Mouse (Mus musculus): ENCODE data around the gene Dnajb4. TPM values are rescaled to one million over a fixed set of nuclear protein-coding genes. Genes with fewer than 3 reads are reported as not detected.

The Dnajb4 gene
- total and polyA plus RNA-seq, 2 experiments from 2014 or later = 39.7 to 41.5 TPM

DNA sequence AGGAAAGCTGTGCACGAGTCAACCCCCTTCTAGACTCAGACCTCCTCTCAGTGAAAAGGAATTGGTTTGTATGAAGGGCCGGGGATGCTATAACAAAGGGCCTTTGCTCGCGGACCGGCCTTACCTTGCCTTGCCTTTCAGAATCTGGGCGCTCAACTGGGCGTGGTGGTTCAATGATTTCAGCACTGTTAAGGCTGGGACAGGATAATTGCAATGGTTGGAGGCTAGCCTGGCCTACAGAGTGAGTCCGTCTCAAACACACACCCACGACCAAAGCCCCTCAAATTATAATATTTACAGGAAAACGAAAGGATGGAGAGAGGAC lies 44.0 kb downstream of the Dnajb4 start, which contains the start of gene Gipc2:
Gipc2 (minus strand) TSS at position 132 of the 325 bp plus-strand sequence.
- Histone ChIP-seq H3K9me3 (ENCODE audit: low read length) (no peaks in the 10 kb centered on the region), H3K4me1 (ENCODE audit: insufficient read depth) (no peaks in the 10 kb centered on the region), H3K9ac (peak within 1 kb of the TSS; percentile 67), H3K4me2 (ENCODE audit: low read depth) (peak within 1 kb of the TSS; percentile 91), H3K27ac (ENCODE audit: low read depth, low read length) (peak within 1 kb of the TSS; percentile 69), H3K36me3 (ENCODE audit: insufficient read depth) (no peaks in the 10 kb centered on the region), H3K4me3 (ENCODE audit: low read depth, low read length) (peak within 1 kb of the TSS; percentile 51), H3K27me3 (ENCODE audit: insufficient read depth, low read length) (no peaks in the 10 kb centered on the region)
- DNase-seq = no peak
- WGBS = 5% methylated on average over 10 of the region's 10 CpGs
- no peak for TF ChIP-seq CTCF (IDR thresholded peaks at IDR 0.05; ENCODE audit: low read depth)
- no peak for ATAC-seq

DNA sequence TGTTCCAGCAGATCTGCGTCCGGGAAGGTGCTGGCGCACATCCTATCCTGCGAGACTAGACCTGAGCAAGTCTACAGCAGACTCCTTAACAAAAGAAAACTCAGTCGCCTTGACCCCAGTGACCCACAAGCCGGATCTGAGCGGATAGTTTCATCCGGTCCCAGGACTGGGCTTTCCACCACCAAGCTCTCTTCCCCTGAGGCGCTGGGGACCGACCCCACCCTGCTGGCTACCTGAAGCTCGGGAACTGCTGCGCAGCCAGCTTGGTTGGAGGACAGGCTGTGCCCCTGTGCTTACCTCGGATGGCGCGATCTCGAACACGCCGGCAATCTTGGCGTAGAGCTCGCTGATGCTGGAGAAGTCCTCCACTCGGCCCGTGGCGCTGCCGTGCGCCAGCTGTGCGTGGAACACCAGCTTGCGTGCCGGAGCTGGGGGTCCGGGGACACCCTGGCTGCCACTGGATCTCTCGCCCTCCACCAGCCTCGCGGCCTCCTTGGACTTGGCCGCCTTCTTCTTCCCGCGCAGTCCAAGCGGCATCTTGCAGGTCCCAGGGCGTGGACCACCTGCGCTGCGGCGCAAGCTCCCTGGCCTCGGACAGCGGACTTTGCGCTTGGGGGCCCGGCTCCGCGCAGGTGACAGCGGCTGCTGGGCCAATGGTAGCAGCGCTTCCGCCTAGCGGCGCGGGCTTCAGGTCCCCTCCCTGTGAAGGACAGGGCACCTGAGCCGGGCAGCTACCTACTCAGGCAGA lies 44.6 kb downstream of the Dnajb4 start:
- peak; percentile 70 for DNase-seq
- no peaks in the 10 kb centered on the region for H3K36me3 ChIP-seq (ENCODE audit: insufficient read depth)
- TF ChIP-seq CTCF (IDR thresholded peaks at IDR 0.05; ENCODE audit: low read depth) = 0 out of 2 replicates have a peak, but pooled peaks have one; percentile 28
- no peaks in the 10 kb centered on the region for H3K9me3 ChIP-seq (ENCODE audit: low read length)
- peak overlapping the region; percentile 69 for H3K27ac ChIP-seq (ENCODE audit: low read depth, low read length)
- H3K4me3 ChIP-seq (ENCODE audit: low read depth, low read length) = peak overlapping the region; percentile 51
- no peaks in the 10 kb centered on the region for H3K4me1 ChIP-seq (ENCODE audit: insufficient read depth)
- no peaks in the 10 kb centered on the region for H3K27me3 ChIP-seq (ENCODE audit: insufficient read depth, low read length)
- H3K4me2 ChIP-seq (ENCODE audit: low read depth) = peak overlapping the region; percentile 91
- peak; percentile 79 for ATAC-seq
- peak overlapping the region; percentile 67 for H3K9ac ChIP-seq
- 2% methylated on average over 53 of the region's 53 CpGs for WGBS

DNA sequence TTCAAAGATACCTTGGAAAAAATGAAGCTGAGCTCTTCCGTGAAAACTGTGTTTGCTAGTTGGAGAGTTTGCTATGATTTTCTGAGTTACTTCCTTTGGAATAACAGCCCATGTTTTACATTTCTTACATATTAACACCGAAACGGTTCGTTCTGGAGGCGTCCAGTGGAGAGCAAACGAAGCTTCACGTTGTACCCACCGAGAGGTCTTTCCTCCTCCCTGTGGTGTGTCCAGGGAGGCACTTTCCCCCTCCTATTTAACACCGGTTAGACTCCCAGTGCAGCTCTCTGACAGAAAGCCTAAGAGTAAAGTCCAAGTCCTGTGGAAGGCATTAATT lies 45.1 kb downstream of the Dnajb4 start:
- no peaks in the 10 kb centered on the region for H3K27me3 ChIP-seq (ENCODE audit: insufficient read depth, low read length)
- no peaks in the 10 kb centered on the region for H3K36me3 ChIP-seq (ENCODE audit: insufficient read depth)
- no peak for ATAC-seq
- WGBS = 31% methylated on average over 9 of the region's 9 CpGs
- DNase-seq = no peak
- no peaks in the 10 kb centered on the region for H3K9me3 ChIP-seq (ENCODE audit: low read length)
- peak overlapping the region; percentile 91 for H3K4me2 ChIP-seq (ENCODE audit: low read depth)
- peak overlapping the region; percentile 67 for H3K9ac ChIP-seq
- H3K27ac ChIP-seq (ENCODE audit: low read depth, low read length) = no peak overlapping the region
- no peak for TF ChIP-seq CTCF (IDR thresholded peaks at IDR 0.05; ENCODE audit: low read depth)
- peak overlapping the region; percentile 51 for H3K4me3 ChIP-seq (ENCODE audit: low read depth, low read length)
- H3K4me1 ChIP-seq (ENCODE audit: insufficient read depth) = no peaks in the 10 kb centered on the region

DNA sequence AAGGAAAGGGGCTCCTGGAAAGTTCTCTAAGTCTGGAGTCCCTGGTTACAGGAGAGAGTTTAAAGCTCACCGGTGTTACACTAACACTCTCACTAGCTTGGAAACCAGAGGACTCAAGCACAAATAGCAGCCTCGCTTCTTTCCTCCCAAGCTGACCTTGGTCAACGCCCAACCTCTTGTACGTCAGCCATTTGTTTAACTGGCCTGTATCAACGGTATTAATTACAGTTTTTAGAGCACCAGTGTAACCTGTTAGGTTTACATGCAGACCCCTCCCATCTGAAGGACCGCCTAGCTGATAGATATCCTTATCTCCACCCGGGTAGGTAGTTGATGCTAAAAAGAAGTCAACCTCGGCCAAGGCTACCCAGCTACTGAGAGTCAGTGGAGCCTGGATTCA lies 46.8 kb downstream of the Dnajb4 start:
- TF ChIP-seq CTCF (IDR thresholded peaks at IDR 0.05; ENCODE audit: low read depth) = no peak
- Histone ChIP-seq H3K9me3 (ENCODE audit: low read length) (no peaks in the 10 kb centered on the region), H3K4me1 (ENCODE audit: insufficient read depth) (no peaks in the 10 kb centered on the region), H3K4me3 (ENCODE audit: low read depth, low read length) (no peak overlapping the region), H3K27ac (ENCODE audit: low read depth, low read length) (no peak overlapping the region), H3K4me2 (ENCODE audit: low read depth) (no peak overlapping the region), H3K27me3 (ENCODE audit: insufficient read depth, low read length) (no peaks in the 10 kb centered on the region), H3K36me3 (ENCODE audit: insufficient read depth) (no peaks in the 10 kb centered on the region), H3K9ac (no peak overlapping the region)
- DNase-seq (no peak), ATAC-seq (no peak)
- 93% methylated on average over 8 of the region's 8 CpGs for whole genome bisulfite sequencing

DNA sequence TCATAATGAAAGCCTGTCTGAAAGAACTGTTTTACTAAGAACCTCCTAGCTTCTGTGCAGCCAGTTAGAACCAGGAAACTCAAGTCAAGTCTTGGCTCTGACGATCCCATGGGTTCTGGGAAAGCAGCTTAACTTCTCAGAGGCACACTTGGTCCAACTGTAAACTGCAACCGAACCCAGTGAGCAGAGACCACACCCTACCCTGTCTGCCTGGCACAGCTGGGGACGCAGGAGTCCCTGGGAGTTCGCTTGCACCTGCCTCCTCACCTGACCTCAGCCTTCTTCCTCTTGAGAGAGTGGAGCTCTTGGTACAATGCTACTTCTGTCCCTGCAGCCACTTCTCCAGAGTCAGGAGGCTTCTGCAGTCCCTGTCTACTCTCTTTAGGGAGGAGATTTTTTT lies 49.5 kb downstream of the Dnajb4 start:
- DNase-seq (no peak), ATAC-seq (no peak)
- Histone ChIP-seq H3K9ac (no peak overlapping the region), H3K9me3 (ENCODE audit: low read length) (no peaks in the 10 kb centered on the region), H3K4me3 (ENCODE audit: low read depth, low read length) (no peak overlapping the region), H3K36me3 (ENCODE audit: insufficient read depth) (no peaks in the 10 kb centered on the region), H3K4me2 (ENCODE audit: low read depth) (no peak overlapping the region), H3K4me1 (ENCODE audit: insufficient read depth) (no peaks in the 10 kb centered on the region), H3K27ac (ENCODE audit: low read depth, low read length) (no peak overlapping the region), H3K27me3 (ENCODE audit: insufficient read depth, low read length) (no peaks in the 10 kb centered on the region)
- WGBS = 69% methylated on average over 4 of the region's 4 CpGs
- no peak for TF ChIP-seq CTCF (IDR thresholded peaks at IDR 0.05; ENCODE audit: low read depth)

DNA sequence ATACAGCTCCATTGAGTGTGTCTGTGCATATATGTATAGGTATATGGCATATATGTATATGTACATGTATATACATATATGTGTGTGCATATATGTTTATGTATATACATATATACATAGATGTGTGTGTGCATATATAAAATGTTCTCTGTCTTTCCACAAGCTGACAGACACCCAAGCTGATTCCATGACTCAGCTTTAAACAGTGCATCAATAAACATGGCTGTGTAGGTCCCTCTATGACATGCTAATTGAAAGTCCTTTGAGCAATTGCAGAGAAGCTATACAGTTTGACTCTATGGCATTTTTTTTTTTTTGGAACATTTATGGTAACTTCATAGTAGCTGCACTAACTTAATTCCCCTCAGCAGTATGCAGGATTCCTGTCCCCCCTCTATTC lies 50.8 kb downstream of the Dnajb4 start:
- H3K4me2 ChIP-seq (ENCODE audit: low read depth) = no peak overlapping the region
- no peaks in the 10 kb centered on the region for H3K36me3 ChIP-seq (ENCODE audit: insufficient read depth)
- H3K4me3 ChIP-seq (ENCODE audit: low read depth, low read length) = no peak overlapping the region
- H3K4me1 ChIP-seq (ENCODE audit: insufficient read depth) = no peaks in the 10 kb centered on the region
- H3K27me3 ChIP-seq (ENCODE audit: insufficient read depth, low read length) = no peaks in the 10 kb centered on the region
- TF ChIP-seq CTCF (IDR thresholded peaks at IDR 0.05; ENCODE audit: low read depth) = no peak
- H3K9ac ChIP-seq = no peak overlapping the region
- ATAC-seq (no peak), DNase-seq (no peak)
- no peak overlapping the region for H3K27ac ChIP-seq (ENCODE audit: low read depth, low read length)
- no peaks in the 10 kb centered on the region for H3K9me3 ChIP-seq (ENCODE audit: low read length)

DNA sequence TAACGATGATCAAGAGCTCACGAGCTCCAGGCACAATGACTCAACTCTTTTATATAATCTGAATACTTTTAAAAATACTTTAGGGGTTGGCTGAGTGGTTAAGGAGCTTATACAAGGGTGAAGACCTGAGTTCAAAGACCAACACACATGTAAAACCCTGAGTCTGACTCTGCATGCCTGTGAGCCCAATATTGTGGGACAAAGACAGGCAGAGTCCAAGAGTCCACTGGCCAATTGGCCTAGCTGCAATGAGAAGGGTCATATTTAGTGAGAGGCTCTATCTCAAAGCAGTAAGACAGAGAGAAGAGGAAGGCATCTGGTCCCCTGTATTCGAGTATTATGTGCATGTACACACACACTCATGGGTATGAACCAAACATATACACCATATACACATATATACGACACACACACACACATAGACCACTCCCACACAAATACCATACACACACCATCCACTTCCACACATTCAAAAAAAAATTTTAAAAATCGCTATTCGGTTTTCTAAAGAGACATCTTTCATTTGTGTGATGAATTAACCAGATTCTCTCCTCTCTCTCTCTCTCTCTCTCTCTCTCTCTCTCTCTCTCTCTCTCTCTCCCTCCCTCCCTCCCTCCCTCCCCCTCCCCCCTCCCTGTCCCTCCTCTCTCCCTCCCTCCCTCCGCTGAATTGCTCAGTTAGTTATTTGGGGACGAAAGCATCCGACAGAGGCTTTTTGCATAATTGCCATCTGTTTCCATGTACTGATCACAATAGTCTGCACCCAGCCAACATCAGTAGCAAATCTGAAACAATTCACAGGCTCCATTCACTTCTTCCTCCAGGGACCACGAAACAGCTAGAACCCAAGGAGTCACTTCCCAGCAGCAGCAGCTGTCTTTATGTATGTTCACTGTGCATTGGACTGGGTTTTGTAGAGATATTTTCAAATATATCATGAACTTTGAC lies 51.5 kb downstream of the Dnajb4 start:
- H3K4me3 ChIP-seq (ENCODE audit: low read depth, low read length) = no peak overlapping the region
- no peaks in the 10 kb centered on the region for H3K9me3 ChIP-seq (ENCODE audit: low read length)
- H3K36me3 ChIP-seq (ENCODE audit: insufficient read depth) = no peaks in the 10 kb centered on the region
- H3K4me1 ChIP-seq (ENCODE audit: insufficient read depth) = no peaks in the 10 kb centered on the region
- TF ChIP-seq CTCF (IDR thresholded peaks at IDR 0.05; ENCODE audit: low read depth) = no peak
- WGBS = 43% methylated on average over 10 of the region's 10 CpGs
- no peak overlapping the region for H3K9ac ChIP-seq
- H3K27ac ChIP-seq (ENCODE audit: low read depth, low read length) = no peak overlapping the region
- H3K27me3 ChIP-seq (ENCODE audit: insufficient read depth, low read length) = no peaks in the 10 kb centered on the region
- H3K4me2 ChIP-seq (ENCODE audit: low read depth) = no peak overlapping the region
- DNase-seq (peak; percentile 51), ATAC-seq (peak; percentile 83)
